ENCODE assay signal across 15 mouse cellular contexts in the genomic region with DNA sequence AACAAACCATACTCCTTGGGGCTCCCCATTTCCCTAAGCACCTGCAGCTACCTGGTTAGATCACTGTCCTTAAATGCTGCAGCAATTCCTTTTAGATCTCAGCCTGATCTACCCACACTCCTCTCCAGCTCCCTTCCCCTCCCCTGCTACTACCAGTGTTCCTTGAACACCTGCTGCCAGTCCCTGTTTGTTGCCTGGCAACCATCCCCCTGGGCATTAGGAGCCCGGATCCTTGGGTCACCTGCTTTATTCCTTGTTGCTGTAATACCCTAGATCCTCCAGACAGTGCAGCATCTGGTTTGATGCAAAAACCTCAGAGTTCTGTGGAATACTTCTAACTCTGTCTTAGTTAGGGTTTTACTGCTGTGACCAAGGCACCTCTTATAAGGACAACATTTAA. TPM values are rescaled to one million over a fixed set of nuclear protein-coding genes. Genes with fewer than 3 reads are reported as not detected.
DNase-seq lines count a peak whose midpoint lies in the region; ATAC-seq lines count a peak whose summit lies in the region.
"Had no signal": no experiment of that assay in that cellular context is flagged by ENCODE, and none has a peak within 500 bp of the region (broad histone marks: within the 10 kb centered on the region; RNA-seq: fewer than 3 reads in every experiment).

No protein-coding gene starts in this region.

- H3K27me3 ChIP-seq in forebrain, embryonic 12.5 days, result no peaks in the 10 kb centered on the region
- H3K27me3 ChIP-seq in forebrain, embryonic 16.5 days (replicated peaks; ENCODE audit: control insufficient read depth, insufficient read depth, low read length), result no peaks in the 10 kb centered on the region
- H3K27me3 ChIP-seq in neural tube, embryonic 13.5 days, result no peaks in the 10 kb centered on the region

- no peak overlapping the region for H3K4me3 ChIP-seq in forebrain, embryonic 12.5 days (replicated peaks)
- no peak overlapping the region for H3K4me3 ChIP-seq in forebrain, embryonic 16.5 days (replicated peaks; ENCODE audit: low read length)
- no peak overlapping the region for H3K4me3 ChIP-seq in neural tube, embryonic 13.5 days
- H3K4me3 ChIP-seq: gastrocnemius, adult 2 months; heart, embryonic 13.5 days; liver, embryonic 13.5 days had no signal

- no peak overlapping the region for H3K4me2 ChIP-seq in forebrain, embryonic 12.5 days
- no peak overlapping the region for H3K4me2 ChIP-seq in forebrain, embryonic 16.5 days (ENCODE audit: low read length)
- H3K4me2 ChIP-seq in neural tube, embryonic 13.5 days, result no peak overlapping the region
- H3K4me2 ChIP-seq: heart, embryonic 13.5 days; liver, embryonic 13.5 days had no signal

- H3K36me3 ChIP-seq in forebrain, embryonic 12.5 days (replicated peaks), result peaks cover 26% of the 10 kb centered on the region
- H3K36me3 ChIP-seq in forebrain, embryonic 16.5 days (ENCODE audit: control insufficient read depth, insufficient read depth), result peaks cover 19% of the 10 kb centered on the region
- H3K36me3 ChIP-seq in neural tube, embryonic 13.5 days, result peaks cover 43% of the 10 kb centered on the region
- H3K36me3 ChIP-seq: heart, embryonic 13.5 days; liver, embryonic 13.5 days had no signal

- H3K9ac ChIP-seq in forebrain, embryonic 12.5 days, result no peak overlapping the region
- H3K9ac ChIP-seq in forebrain, embryonic 16.5 days (replicated peaks; ENCODE audit: low read depth, low read length), result no peak overlapping the region
- H3K9ac ChIP-seq in neural tube, embryonic 13.5 days, result no peak overlapping the region
- H3K9ac ChIP-seq: heart, embryonic 13.5 days; liver, embryonic 13.5 days had no signal

- DNase-seq in ZHBTc4 (ENCODE audit: low read depth, low spot score), result peak; percentile 66
- DNase-seq in forelimb bud, embryonic 11.5 days (ENCODE audit: low read depth, low spot score), result peak; percentile 42
- DNase-seq in adrenal gland, postnatal 25 days, result no peak
- no peak for DNase-seq in T-cell, adult 2 months (ENCODE audit: low spot score)
- DNase-seq: gastrocnemius, adult 2 months; kidney, postnatal 14 days; liver, embryonic 13.5 days; thymus, adult 2 months had no signal

- 3% methylated on average over 1 of the region's 1 CpGs for WGBS in forebrain, embryonic 12.5 days
- WGBS in forebrain, embryonic 16.5 days, result 4% methylated on average over 1 of the region's 1 CpGs
- WGBS in neural tube, embryonic 13.5 days, result 0% methylated on average over 1 of the region's 1 CpGs

- H3K9me3 ChIP-seq in forebrain, embryonic 12.5 days, result no peaks in the 10 kb centered on the region
- H3K9me3 ChIP-seq in forebrain, embryonic 16.5 days (ENCODE audit: control insufficient read depth, low read length), result no peaks in the 10 kb centered on the region
- no peaks in the 10 kb centered on the region for H3K9me3 ChIP-seq in neural tube, embryonic 13.5 days
- H3K9me3 ChIP-seq: heart, embryonic 13.5 days; liver, embryonic 13.5 days had no signal

- peak; percentile 72 for ATAC-seq in forebrain, embryonic 12.5 days (ENCODE audit: low FRiP score)
- ATAC-seq in forebrain, embryonic 16.5 days, result no peak
- peak; percentile 62 for ATAC-seq in neural tube, embryonic 13.5 days (ENCODE audit: low read depth)
- ATAC-seq: CD4-positive, CD25-positive, alpha-beta regulatory T cell, adult 4 months had no signal

- H3K4me1 ChIP-seq in forebrain, embryonic 12.5 days, result peaks cover 5% of the 10 kb centered on the region; the same call in 1 of the 2 replicates
- no peaks in the 10 kb centered on the region for H3K4me1 ChIP-seq in forebrain, embryonic 16.5 days (replicated peaks; ENCODE audit: control insufficient read depth, insufficient read depth, low read length)
- peaks cover 11% of the 10 kb centered on the region for H3K4me1 ChIP-seq in neural tube, embryonic 13.5 days (replicated peaks)
- H3K4me1 ChIP-seq: heart, embryonic 13.5 days; liver, embryonic 13.5 days had no signal

- H3K27ac ChIP-seq in forebrain, embryonic 12.5 days, result no peak overlapping the region; the same call in 1 of the 2 replicates
- no peak overlapping the region for H3K27ac ChIP-seq in forebrain, embryonic 16.5 days (ENCODE audit: low read length)
- no peak overlapping the region for H3K27ac ChIP-seq in neural tube, embryonic 13.5 days (replicated peaks)
- H3K27ac ChIP-seq: gastrocnemius, adult 2 months; heart, embryonic 13.5 days; liver, embryonic 13.5 days had no signal

RNA-seq across cellular contexts. Expression of a gene that starts 11.3 kb away (rescaled TPM):
- polyA plus RNA-seq in forebrain, embryonic 12.5 days (2016; fragmentation: Nextera tagmentation; extraction: Ambion mirVana), result 44.1 and 51.6 TPM in 2 replicates
- 74.5 and 81.9 TPM in 2 replicates for polyA plus RNA-seq in forebrain, embryonic 16.5 days (2015; fragmentation: Nextera tagmentation; extraction: Ambion mirVana)
- 77.3 and 78.0 TPM in 2 replicates for polyA plus RNA-seq in neural tube, embryonic 13.5 days (2015; fragmentation: Nextera tagmentation; extraction: Ambion mirVana)
- 6.2 and 10.1 TPM in 2 replicates for total RNA-seq in adrenal gland, postnatal 25 days (2021)
- total RNA-seq: megakaryocyte progenitor cell, adult 5-6 weeks had no signal

RNA-seq across cellular contexts. Expression of a gene that starts 12.2 kb away (rescaled TPM):
- polyA plus RNA-seq in forebrain, embryonic 12.5 days (2016; fragmentation: Nextera tagmentation; extraction: Ambion mirVana), result 12.5 and 13.6 TPM in 2 replicates
- 23.9 and 27.9 TPM in 2 replicates for polyA plus RNA-seq in forebrain, embryonic 16.5 days (2015; fragmentation: Nextera tagmentation; extraction: Ambion mirVana)
- polyA plus RNA-seq in neural tube, embryonic 13.5 days (2015; fragmentation: Nextera tagmentation; extraction: Ambion mirVana), result 18.4 and 19.1 TPM in 2 replicates
- total RNA-seq in adrenal gland, postnatal 25 days (2021), result 21.8 and 22.2 TPM in 2 replicates

RNA-seq across cellular contexts. Expression of a gene that starts 34.4 kb away (rescaled TPM):
- 7.9 and 8.8 TPM in 2 replicates for polyA plus RNA-seq in forebrain, embryonic 12.5 days (2016; fragmentation: Nextera tagmentation; extraction: Ambion mirVana)
- polyA plus RNA-seq in forebrain, embryonic 16.5 days (2015; fragmentation: Nextera tagmentation; extraction: Ambion mirVana), result 9.3 and 14.1 TPM in 2 replicates
- polyA plus RNA-seq in neural tube, embryonic 13.5 days (2015; fragmentation: Nextera tagmentation; extraction: Ambion mirVana), result 6.5 and 8.0 TPM in 2 replicates
- 34.3 and 52.2 TPM in 2 replicates for total RNA-seq in adrenal gland, postnatal 25 days (2021)
- polyA plus RNA-seq: CD4-positive, CD25-positive, alpha-beta regulatory T cell, adult 4 months had no signal

RNA-seq across cellular contexts. Expression of a gene that starts 35.3 kb away (rescaled TPM):
- 58.8 and 62.6 TPM in 2 replicates for polyA plus RNA-seq in forebrain, embryonic 12.5 days (2016; fragmentation: Nextera tagmentation; extraction: Ambion mirVana)
- 77.7 and 79.3 TPM in 2 replicates for polyA plus RNA-seq in forebrain, embryonic 16.5 days (2015; fragmentation: Nextera tagmentation; extraction: Ambion mirVana)
- polyA plus RNA-seq in neural tube, embryonic 13.5 days (2015; fragmentation: Nextera tagmentation; extraction: Ambion mirVana), result 81.4 and 82.2 TPM in 2 replicates
- 72.8 and 73.9 TPM in 2 replicates for total RNA-seq in adrenal gland, postnatal 25 days (2021)

RNA-seq across cellular contexts. Expression of a gene that starts 35.6 kb away (rescaled TPM):
- 0.27 TPM in 1 of 2 replicates, not detected in the other for polyA plus RNA-seq in forebrain, embryonic 12.5 days (2016; fragmentation: Nextera tagmentation; extraction: Ambion mirVana)
- polyA plus RNA-seq in forebrain, embryonic 16.5 days (2015; fragmentation: Nextera tagmentation; extraction: Ambion mirVana), result not detected in 2 replicates
- polyA plus RNA-seq in neural tube, embryonic 13.5 days (2015; fragmentation: Nextera tagmentation; extraction: Ambion mirVana), result 0.17 TPM in 1 of 2 replicates, not detected in the other
- 10.4 TPM in 1 of 2 replicates, not detected in the other for total RNA-seq in adrenal gland, postnatal 25 days (2021)
- polyA plus RNA-seq: CD4-positive, CD25-positive, alpha-beta regulatory T cell, adult 4 months; intestine, embryonic 14.5 days had no signal

Comparison
In these comparisons a context has a peak if more than half of its experiments do, and no peak if none do; other contexts are left out.
1. DNase-seq: peak in ZHBTc4 (single experiment) and forelimb bud, embryonic 11.5 days (single experiment); none in adrenal gland, postnatal 25 days (single experiment) and T-cell, adult 2 months (single experiment).